Mouse (Mus musculus): Measurements from ENCODE around the gene 2310061N02Rik. TPM values are rescaled to one million over a fixed set of nuclear protein-coding genes. Genes with fewer than 3 reads are reported as not detected.
A peak's percentile ranks its signal among the peaks of the same experiment; 100 is the strongest.

2310061N02Rik gene
- total and polyA plus RNA-seq, 2 experiments from 2014 or later, result not detected

DNA sequence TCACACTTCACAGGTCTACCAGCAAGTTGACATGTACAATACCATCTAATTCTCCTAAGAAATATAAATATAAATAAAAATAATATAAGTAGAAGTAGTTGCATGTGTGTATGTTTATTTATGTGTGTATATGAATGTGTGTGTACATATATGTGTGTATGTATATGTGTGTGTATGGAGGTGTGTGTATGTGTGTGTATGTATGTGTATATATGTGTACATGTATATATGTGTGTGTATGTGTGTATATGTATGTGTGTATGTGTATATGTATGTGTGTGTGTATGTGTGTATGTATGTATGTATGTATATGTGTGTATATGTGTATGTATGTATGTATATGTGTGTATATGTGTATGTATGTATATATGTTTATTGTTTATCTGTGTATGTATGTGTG is 8.8 kb upstream of the 2310061N02Rik start:
- Histone ChIP-seq H3K27me3 (ENCODE audit: insufficient read depth, low read length) (no peaks in the 10 kb centered on the region), H3K36me3 (ENCODE audit: insufficient read depth, low read length) (no peaks in the 10 kb centered on the region)
- no peak for ATAC-seq

DNA sequence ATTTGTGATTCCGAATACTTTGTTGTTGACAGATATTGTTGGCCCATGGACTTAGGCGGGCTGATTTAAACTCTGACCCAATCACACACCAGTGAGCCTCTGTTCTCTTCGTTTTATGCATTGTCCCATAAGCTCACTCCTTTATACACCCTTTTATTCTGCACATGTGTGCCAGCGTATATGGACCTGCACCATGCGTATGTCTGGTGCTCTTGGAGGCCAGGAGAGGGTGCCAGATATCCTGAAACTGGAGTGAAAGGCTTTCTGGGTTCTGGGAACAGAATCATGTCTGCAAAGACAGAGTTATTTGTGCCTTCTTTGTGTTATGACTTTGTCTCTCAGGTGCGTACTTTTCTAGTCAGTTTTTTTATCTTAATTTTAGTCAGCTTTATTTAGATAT is 3.5 kb upstream of the 2310061N02Rik start:
- Histone ChIP-seq H3K4me3 (ENCODE audit: low read length) (no peak overlapping the region), H3K4me1 (ENCODE audit: insufficient read depth, low read length) (no peaks in the 10 kb centered on the region), H3K4me2 (ENCODE audit: low read depth, low read length) (no peak overlapping the region), H3K9ac (replicated peaks; ENCODE audit: low read length) (no peak overlapping the region), H3K27me3 (ENCODE audit: insufficient read depth, low read length) (no peaks in the 10 kb centered on the region), H3K27ac (no peak overlapping the region), H3K36me3 (ENCODE audit: insufficient read depth, low read length) (no peaks in the 10 kb centered on the region), H3K9me3 (ENCODE audit: low read length) (no peaks in the 10 kb centered on the region)
- TF ChIP-seq CTCF (IDR thresholded peaks at IDR 0.05; ENCODE audit: low read depth), result peak; percentile 46
- ATAC-seq (no peak), DNase-seq (ENCODE audit: low spot score) (peak; percentile 18)
- WGBS, result 88% methylated on average over 6 of the region's 6 CpGs

More for the DNA sequence above, 8.8 kb upstream of the 2310061N02Rik start:
- H3K9me3 ChIP-seq (ENCODE audit: low read length), result no peaks in the 10 kb centered on the region
- H3K4me1 ChIP-seq (ENCODE audit: insufficient read depth, low read length), result no peaks in the 10 kb centered on the region
- H3K9ac ChIP-seq (replicated peaks; ENCODE audit: low read length), result no peak overlapping the region
- H3K27ac ChIP-seq, result no peak overlapping the region
- no peak for DNase-seq (ENCODE audit: low spot score)
- no peak for TF ChIP-seq CTCF (IDR thresholded peaks at IDR 0.05; ENCODE audit: low read depth)
- H3K4me3 ChIP-seq (ENCODE audit: low read length), result no peak overlapping the region
- no peak overlapping the region for H3K4me2 ChIP-seq (ENCODE audit: low read depth, low read length)

DNA sequence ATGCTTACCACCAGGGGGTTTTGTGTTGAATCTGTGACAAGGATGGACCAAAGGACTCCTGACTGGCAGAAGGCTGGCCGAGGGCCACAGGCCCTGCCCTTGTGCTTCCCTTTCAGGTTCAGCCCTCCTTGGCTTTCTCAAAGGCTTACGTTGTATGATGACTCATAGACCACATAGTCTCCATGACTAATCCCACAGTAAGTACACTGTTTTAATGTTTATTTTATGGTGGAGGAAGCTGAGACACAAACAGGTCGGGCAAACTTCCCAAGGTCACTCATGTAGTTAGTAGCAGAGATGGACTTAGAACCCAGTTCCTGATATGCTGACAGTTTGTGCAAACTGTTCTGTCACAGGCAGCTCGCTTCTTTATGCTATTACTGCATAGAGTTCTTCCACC is 3.0 kb upstream of the 2310061N02Rik start:
- Histone ChIP-seq H3K27ac (no peak overlapping the region), H3K9ac (replicated peaks; ENCODE audit: low read length) (no peak overlapping the region), H3K4me1 (ENCODE audit: insufficient read depth, low read length) (no peaks in the 10 kb centered on the region), H3K9me3 (ENCODE audit: low read length) (no peaks in the 10 kb centered on the region), H3K27me3 (ENCODE audit: insufficient read depth, low read length) (no peaks in the 10 kb centered on the region), H3K4me2 (ENCODE audit: low read depth, low read length) (no peak overlapping the region), H3K4me3 (ENCODE audit: low read length) (no peak overlapping the region), H3K36me3 (ENCODE audit: insufficient read depth, low read length) (no peaks in the 10 kb centered on the region)
- ATAC-seq (no peak), DNase-seq (ENCODE audit: low spot score) (no peak)
- no peak; the same call in 1 of the 2 replicates for TF ChIP-seq CTCF (IDR thresholded peaks at IDR 0.05; ENCODE audit: low read depth)
- 73% methylated on average over 4 of the region's 4 CpGs for WGBS

DNA sequence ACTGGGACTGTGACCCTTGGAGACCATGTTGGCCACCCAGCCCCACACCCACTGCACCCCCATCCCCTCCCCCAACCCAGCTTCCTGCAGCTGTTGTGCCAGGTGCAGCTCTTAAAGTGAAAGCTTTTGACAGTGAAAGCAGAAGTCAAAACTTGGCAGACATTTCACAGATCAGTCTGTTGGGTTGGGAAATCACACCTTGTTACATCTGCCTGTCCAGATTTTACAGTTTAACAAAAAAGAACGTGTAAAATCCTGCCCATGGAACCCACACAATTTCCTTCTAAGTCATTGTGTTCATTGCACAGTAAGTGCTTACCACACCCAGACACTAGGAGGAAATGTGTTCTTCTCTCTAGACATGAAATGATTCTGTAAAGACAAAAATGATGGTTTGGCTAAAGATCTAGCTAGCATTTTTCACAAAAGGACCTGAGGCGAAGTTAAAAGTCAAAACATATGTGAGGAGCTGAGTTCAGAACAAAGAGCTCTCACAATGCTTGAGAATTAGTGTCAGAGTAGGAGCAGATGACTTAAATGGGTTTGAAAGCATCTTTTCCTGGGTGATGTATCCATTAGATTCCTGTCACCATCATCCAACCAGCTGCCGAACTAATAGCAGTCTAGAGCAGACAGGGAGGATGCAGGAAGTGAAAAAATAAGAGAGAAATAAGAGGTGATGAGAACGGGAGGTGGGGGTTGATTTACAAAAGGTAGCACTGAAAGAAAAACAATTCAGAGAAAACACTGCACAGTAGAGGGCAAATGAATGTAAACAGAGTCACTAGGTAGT is 6.5 kb downstream of the 2310061N02Rik start:
- ATAC-seq, result no peak
- no peaks in the 10 kb centered on the region for H3K27me3 ChIP-seq (ENCODE audit: insufficient read depth, low read length)
- H3K4me3 ChIP-seq (ENCODE audit: low read length), result no peak overlapping the region
- DNase-seq (ENCODE audit: low spot score), result no peak
- TF ChIP-seq CTCF (IDR thresholded peaks at IDR 0.05; ENCODE audit: low read depth), result no peak
- 54% methylated on average over 4 of the region's 4 CpGs for WGBS
- H3K4me1 ChIP-seq (ENCODE audit: insufficient read depth, low read length), result no peaks in the 10 kb centered on the region
- H3K36me3 ChIP-seq (ENCODE audit: insufficient read depth, low read length), result no peaks in the 10 kb centered on the region
- H3K27ac ChIP-seq, result no peak overlapping the region
- no peak overlapping the region for H3K4me2 ChIP-seq (ENCODE audit: low read depth, low read length)
- H3K9me3 ChIP-seq (ENCODE audit: low read length), result no peaks in the 10 kb centered on the region
- no peak overlapping the region for H3K9ac ChIP-seq (replicated peaks; ENCODE audit: low read length)

DNA sequence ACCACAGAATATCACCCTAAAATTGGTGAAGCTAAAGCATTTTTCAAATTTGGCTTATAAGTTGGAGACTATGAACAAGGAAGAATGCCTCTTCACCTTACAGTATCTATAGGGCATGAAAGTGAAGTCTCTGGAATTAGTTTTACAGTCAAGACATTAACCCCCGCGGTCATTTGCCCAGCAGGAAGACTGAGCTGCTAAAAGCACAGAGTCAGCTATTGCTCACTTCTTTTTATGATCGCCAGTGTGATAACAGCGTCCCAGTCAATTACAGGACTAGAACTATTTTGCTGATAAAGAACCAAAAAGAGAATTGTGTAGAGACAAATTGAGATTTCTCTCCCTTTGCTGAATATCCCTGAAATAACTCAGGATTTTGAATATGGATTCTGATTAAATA is 11.5 kb downstream of the 2310061N02Rik start:
- WGBS, result 75% methylated on average over 4 of the region's 4 CpGs
- H3K9ac ChIP-seq (replicated peaks; ENCODE audit: low read length), result no peak overlapping the region
- no peak overlapping the region for H3K4me3 ChIP-seq (ENCODE audit: low read length)
- H3K4me2 ChIP-seq (ENCODE audit: low read depth, low read length), result no peak overlapping the region
- no peak for DNase-seq (ENCODE audit: low spot score)
- ATAC-seq, result no peak
- no peaks in the 10 kb centered on the region for H3K4me1 ChIP-seq (ENCODE audit: insufficient read depth, low read length)
- no peaks in the 10 kb centered on the region for H3K9me3 ChIP-seq (ENCODE audit: low read length)
- H3K36me3 ChIP-seq (ENCODE audit: insufficient read depth, low read length), result no peaks in the 10 kb centered on the region
- no peak for TF ChIP-seq CTCF (IDR thresholded peaks at IDR 0.05; ENCODE audit: low read depth)
- no peaks in the 10 kb centered on the region for H3K27me3 ChIP-seq (ENCODE audit: insufficient read depth, low read length)
- H3K27ac ChIP-seq, result no peak overlapping the region

DNA sequence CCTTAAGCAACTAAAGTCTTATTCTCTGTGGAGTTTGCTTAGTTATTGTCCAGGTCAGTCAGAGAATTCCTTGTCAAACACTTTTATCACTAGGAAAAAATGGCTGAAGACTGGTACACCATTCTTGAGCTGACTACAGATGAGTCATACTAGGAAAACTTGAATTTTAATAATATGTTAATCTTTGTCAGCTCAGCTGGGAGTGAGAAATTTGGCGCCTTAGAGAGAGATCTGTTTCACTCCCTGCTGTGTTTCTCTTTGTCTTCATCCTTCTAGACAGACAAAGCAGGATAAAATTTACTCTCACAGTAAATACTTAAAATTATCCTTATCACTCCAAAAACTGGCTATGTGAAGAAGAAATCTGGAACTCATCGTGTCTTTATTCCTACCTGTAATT is 26.5 kb downstream of the 2310061N02Rik start:
- Histone ChIP-seq H3K27ac (no peak overlapping the region), H3K4me2 (ENCODE audit: low read depth, low read length) (no peak overlapping the region), H3K36me3 (ENCODE audit: insufficient read depth, low read length) (no peaks in the 10 kb centered on the region), H3K4me1 (ENCODE audit: insufficient read depth, low read length) (no peaks in the 10 kb centered on the region), H3K9ac (replicated peaks; ENCODE audit: low read length) (no peak overlapping the region), H3K27me3 (ENCODE audit: insufficient read depth, low read length) (no peaks in the 10 kb centered on the region), H3K9me3 (ENCODE audit: low read length) (no peaks in the 10 kb centered on the region), H3K4me3 (ENCODE audit: low read length) (no peak overlapping the region)
- DNase-seq (ENCODE audit: low spot score) (peak; percentile 51), ATAC-seq (peak; percentile 70; the same call in 1 of the 2 replicates)
- TF ChIP-seq CTCF (IDR thresholded peaks at IDR 0.05; ENCODE audit: low read depth), result no peak
- 30% methylated on average over 2 of the region's 2 CpGs for WGBS

DNA sequence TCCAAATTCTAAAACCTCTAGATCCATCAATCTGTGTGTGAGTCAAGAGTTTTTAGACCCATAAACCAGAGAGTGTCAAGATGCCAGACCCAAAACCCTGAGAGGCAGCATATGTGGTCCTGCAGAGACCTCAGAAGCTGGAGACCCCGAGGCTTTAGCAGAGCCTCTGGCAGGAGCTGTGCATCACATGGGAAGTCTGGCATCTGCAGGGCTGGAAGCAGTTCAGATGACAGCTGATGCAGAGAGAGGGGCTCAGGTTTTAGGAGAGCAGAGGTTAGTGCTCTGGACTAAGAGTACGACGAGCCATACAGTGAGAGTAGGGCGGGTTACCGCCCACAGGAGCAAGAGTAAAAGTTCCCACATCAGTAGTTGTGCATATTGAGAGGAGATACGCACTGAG is 28.7 kb downstream of the 2310061N02Rik start:
- DNase-seq (ENCODE audit: low spot score), result peak; percentile 16
- no peaks in the 10 kb centered on the region for H3K36me3 ChIP-seq (ENCODE audit: insufficient read depth, low read length)
- no peak overlapping the region for H3K9ac ChIP-seq (replicated peaks; ENCODE audit: low read length)
- TF ChIP-seq CTCF (IDR thresholded peaks at IDR 0.05; ENCODE audit: low read depth), result no peak
- H3K4me3 ChIP-seq (ENCODE audit: low read length), result no peak overlapping the region
- 71% methylated on average over 6 of the region's 6 CpGs for WGBS
- H3K27ac ChIP-seq, result no peak overlapping the region
- H3K9me3 ChIP-seq (ENCODE audit: low read length), result no peaks in the 10 kb centered on the region
- H3K4me1 ChIP-seq (ENCODE audit: insufficient read depth, low read length), result no peaks in the 10 kb centered on the region
- no peak overlapping the region for H3K4me2 ChIP-seq (ENCODE audit: low read depth, low read length)
- H3K27me3 ChIP-seq (ENCODE audit: insufficient read depth, low read length), result no peaks in the 10 kb centered on the region
- peak; percentile 59; the same call in 1 of the 2 replicates for ATAC-seq

Measured in hindbrain, postnatal 0 days (tissue).